Mouse (Mus musculus) spleen, adult 2 months (tissue): ENCODE measurements around the gene Commd1.

ENCODE experiments used
- CTCF ChIP-seq: fragments of 200-500 bp; IDR thresholded peaks from 2 replicates; pipeline ENCODE4 v1.5.1; 2011; ENCODE audit warnings: mild to moderate bottlenecking, inconsistent platforms; ENCODE audit not compliant: insufficient read depth, insufficient read length, insufficient replicate concordance; ENCODE audit errors: extremely low read depth
- POLR2A ChIP-seq: fragments of 200-500 bp; IDR thresholded peaks from 2 replicates; pipeline ENCODE4 v1.6.1; 2011; ENCODE audit warnings: low read depth, low read length, inconsistent platforms

GRCm38 (mm10) chr11:22865635-22866246, 116.4 kb downstream of the Commd1 start:
- TF ChIP-seq CTCF (no peak), POLR2A (no peak)
